Mouse (Mus musculus) spleen, postnatal 4 days (tissue): ENCODE measurements around the gene Fbxl19.
"Not testable (repeated sequence)": the region's sequence is repeated elsewhere in the genome, so short reads cannot be mapped to it uniquely, and the experiment has no call there.

Source experiments
- DNase-seq, 2 experiments: peaks; one replicate each; pipeline ENCODE4 v3.0.0; 2022; ENCODE audit warnings: low spot score in 2 of 2

Gene Fbxl19

DNA sequence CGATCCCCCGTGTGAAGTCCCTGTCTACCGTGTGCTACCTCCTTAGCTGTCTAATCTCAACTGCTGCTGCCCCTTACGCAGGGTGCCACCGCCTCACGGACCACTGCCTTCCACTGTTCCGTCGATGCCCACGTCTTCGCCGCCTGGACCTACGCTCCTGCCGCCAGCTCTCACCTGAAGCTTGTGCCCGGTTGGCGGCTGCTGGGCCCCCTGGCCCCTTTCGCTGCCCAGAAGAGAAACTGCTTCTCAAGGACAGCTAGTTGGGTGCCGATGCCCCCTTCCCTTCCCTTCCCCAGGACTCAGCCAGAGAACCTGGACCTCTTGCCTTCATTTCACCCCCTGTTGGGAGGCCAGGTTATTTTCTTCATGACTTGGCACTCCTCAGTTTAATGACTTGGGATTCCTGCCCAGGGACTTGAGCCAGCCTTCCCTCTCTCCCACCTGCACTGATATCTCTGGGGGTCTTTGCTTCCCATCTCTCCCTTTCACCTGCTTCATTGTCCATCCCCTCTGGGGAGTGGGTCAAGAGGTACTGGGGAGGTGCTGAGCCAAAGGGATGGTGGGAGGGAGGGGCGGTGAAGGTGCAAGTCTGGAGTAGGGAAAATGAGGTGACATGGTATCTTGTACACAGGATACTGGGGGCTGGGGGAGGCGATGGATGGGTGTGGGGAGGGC lies 23.5 kb downstream of the Fbxl19 start:
- peak in 1 of 2 experiments; percentile 70 for DNase-seq

GRCm38 (mm10) chr7:127768346-127768996 lies 24.1 kb downstream of the Fbxl19 start:
- peak; percentile 51 to 74 for DNase-seq

DNA sequence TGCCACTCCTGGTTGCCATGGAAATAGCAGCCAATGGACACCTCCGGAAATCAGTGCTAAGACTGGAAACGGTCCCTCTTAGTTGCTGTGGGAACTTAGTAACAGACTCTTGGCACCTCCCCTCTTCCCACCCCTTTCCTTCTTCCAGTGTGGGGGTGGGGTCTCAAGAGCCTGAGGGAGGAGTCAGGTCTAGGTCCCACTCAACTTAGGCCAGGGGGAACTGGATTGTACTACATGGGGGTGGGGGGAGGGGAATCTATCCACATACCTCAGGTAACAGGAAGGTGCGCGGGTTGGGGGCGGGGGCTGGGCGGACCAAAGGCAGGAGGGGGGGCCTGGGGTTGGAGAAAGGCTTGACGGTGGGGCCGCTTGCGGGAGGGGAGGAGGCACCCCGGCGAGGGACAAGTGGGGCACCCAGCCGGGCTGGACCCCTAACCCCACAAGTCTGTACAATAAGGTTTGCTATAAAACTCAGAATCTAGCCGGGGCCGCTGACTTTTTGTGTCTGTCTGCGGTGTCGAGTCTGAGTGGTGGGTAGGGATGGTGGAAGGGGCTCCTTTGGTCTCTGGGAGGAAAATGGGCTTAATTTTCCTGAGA lies 24.8 kb downstream of the Fbxl19 start:
- peak; percentile 75 to 79 for DNase-seq

DNA sequence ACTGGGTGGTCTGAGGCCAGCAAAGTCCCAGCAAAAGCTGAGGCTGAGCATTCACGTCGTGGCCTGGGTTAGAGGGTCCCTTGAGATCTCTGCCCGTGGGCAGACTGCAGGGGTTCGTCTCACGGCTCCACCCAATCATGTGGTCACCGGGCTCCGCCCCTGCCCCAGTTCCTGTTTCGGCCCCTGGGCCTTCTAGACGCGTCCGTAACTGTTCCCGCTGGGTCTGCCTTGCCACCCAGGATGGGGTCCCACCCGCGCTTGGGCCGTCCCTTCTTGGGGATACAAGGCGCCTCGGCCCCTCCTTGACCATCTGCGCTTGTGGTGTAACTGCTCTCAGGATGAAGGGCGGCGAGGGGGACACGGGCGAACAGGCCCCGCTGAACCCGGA lies 25.3 kb downstream of the Fbxl19 start, which contains the start of gene Orai3:
TSS of gene Orai3 (plus strand) at position 165 of the 388 bp plus-strand sequence.
- peak; percentile 84 to 91 for DNase-seq

GRCm38 (mm10) chr7:127770039-127770905 lies 25.9 kb downstream of the Fbxl19 start:
- no peak for DNase-seq

DNA sequence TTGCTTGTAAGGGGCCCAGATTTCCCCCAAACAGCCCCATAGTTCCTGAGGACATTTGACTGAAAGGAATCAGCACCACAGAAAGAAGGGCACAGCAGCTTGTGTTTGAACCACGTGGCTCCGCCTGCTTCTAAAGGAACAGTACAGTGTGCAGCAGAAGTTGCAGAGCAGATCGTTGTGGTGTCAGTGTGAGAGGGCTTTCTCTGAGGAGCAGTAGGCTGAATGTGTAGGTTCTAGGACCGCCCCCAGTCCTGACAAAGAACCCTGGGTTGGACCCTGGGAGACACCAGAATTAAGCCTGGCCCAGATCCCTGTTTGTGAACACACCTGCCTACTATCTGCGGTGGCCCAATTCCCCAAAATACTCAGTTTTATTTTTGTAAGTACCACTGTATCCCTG lies 26.9 kb downstream of the Fbxl19 start:
- no peak for DNase-seq

DNA sequence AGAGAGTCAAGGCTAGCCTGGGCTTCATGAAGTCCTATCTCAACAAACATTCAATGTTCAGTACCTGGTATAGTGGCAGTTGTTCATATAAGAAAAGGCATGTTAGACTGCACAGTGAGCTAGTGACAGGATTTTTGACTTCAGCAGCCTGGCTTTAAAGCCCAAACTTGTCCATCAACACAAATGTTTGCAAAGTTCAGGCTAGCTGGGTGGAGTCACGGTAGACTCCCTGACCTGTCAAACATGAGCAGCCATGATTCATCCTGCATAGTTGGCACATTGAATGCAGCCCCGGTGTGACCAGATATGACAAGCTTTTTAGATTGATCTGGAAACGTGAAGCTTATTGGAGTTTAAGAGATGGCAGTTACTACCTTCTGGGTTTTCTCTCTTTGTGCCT lies 27.7 kb downstream of the Fbxl19 start:
- no peak for DNase-seq

GRCm38 (mm10) chr7:127772557-127772956 lies 28.2 kb downstream of the Fbxl19 start:
- no peak for DNase-seq

GRCm38 (mm10) chr7:127773664-127774384 lies 29.5 kb downstream of the Fbxl19 start:
- peak; percentile 81 to 90 for DNase-seq

DNA sequence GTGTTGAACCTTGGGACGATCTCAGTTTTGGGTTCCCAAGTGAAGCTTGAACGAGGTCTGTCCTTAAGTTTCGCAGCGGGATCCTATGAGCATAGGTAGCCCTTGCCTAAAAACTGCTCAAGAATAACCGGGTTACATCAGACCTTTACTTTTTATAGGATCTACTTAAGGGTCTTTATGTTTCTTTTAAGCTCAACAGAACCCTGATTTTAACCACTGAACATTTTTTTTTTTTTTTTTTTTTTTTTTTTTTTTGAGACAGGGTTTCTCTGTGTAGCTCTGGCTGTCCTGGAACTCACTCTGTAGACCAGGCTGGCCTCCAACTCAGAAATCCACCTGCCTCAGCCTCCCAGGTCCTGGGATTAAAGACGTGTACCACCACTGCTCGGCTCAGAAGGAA lies 31.5 kb downstream of the Fbxl19 start:
- DNase-seq, result not testable (repeated sequence)

DNA sequence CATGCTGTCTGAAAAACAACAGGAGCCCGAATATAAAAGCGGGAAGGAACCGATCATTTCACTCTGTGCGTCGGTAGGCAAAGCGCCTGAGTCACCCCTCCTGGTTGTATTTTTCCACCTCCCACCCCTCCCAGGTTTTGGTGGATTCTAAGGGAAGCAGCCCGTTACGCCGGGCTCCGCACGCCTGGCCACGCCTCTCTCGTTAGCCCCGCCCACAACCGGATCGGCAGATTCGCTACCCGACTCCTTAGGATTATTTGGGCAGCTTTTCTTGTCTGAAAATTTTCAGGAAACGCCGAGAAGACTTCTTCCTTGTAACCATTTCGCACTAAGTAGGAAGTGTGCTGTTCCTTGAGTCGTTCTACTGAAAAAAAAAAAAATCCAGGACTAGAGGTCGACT lies 32.1 kb downstream of the Fbxl19 start, which contains the start of gene Setd1a:
TSS of gene Setd1a (plus strand) at position 245 of the 400 bp plus-strand sequence.
- DNase-seq, result peak; percentile 88 to 96

DNA sequence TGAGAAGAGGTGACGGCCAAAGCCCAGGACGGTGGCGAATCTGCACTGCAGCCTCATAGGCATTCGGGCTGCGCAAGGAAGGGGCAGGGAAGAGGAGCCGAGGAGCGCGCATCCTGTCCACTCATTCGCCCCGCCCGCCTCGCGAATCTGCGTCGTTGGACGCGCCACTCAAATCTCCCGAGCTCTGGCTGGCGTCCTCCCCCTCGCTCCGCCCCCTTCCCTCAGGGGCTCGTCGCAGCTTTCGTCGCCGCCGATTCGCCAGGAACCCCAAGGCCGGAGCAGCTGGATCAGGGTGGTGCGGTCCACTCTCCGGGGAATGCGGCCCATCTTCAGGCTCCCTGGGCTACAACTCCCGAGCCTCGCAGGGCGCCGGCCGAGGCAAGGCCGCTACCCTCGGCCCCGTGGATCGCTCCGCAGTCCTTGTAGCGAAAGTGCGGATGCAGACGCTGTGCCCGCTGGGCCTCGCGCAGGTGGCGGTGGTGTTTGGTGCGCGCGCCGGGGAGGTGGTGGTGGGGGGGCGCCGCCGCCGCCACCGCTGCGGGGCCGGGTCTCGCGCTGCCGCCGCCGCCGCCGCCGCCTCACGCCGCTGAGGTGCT lies 32.6 kb downstream of the Fbxl19 start:
- peak; percentile 97 to 98 for DNase-seq

DNA sequence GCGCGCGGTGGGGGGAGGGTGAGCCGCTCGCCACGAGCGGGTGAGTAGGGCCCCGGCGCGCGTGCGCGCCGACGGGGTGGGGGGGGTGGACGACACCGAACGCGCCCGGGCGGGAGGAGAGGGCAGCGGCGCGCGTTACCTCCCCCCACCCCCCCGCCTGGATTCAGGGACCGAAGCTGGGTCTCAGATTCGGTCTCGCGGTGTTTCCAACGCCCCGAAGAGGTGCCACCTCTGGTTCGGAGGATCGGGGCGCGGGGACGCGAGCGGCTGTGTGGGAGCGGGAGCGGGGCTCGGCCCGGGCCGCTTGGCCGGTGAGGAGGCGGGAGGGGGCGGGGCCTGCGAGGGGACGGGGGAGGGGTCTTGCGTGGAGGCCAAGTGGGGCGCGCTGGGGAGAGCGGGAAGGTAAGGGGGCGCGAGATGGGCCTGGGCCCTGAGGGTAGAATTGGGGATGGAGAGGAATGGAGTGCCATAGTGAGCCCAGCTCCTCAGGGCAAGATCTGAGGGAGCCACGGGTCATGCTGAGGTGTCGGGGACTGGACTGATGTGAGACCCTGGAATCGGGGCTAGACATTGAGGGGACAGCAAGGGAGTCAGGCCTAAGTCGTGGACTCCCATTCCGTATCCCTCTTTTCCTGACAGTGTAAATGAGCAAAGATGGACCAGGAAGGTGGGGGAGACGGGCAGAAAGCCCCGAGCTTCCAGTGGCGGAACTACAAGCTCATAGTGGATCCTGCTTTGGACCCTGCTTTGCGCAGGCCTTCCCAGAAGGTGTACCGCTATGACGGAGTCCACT lies 33.3 kb downstream of the Fbxl19 start:
- DNase-seq, result peak; percentile 60 to 87

- DNase-seq, result no peak
Observed at GRCm38 (mm10) chr7:127778350-127778749, 34.0 kb downstream of the Fbxl19 start.

GRCm38 (mm10) chr7:127785308-127785707 lies 41.0 kb downstream of the Fbxl19 start, which contains the start of gene Gm49388:
Gm49388 (plus strand) TSS chr7:127785608.
- DNase-seq, result no peak

DNA sequence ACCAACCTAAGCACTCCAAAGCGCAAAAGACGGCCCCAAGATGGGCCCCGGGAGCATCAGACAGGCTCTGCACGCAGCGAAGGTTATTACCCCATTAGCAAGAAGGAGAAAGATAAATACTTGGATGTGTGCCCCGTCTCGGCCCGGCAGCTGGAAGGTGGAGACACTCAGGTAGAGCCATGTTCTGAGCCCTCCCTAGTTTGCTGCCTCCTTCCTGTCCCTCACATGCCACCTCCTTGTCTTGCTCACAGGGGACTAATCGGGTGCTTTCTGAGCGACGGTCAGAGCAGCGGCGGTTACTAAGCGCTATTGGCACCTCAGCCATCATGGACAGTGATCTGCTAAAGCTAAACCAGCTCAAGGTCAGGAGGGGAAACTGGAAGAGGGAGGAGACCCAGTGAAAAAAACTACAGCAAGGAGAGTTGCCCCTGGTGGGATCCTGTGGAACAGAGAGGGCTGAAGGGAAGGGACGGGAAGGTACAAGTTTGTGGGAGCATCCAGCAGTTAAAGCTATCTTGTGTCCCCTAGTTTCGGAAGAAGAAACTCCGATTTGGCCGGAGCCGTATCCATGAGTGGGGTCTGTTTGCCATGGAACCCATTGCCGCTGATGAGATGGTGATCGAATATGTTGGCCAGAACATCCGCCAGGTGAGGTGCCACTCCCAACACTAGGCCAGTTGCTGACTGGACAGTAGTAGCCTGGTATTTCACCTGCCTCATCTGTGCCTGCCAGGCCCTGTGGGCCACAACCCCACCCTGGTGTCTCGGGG lies 52.9 kb downstream of the Fbxl19 start:
- no peak for DNase-seq

DNA sequence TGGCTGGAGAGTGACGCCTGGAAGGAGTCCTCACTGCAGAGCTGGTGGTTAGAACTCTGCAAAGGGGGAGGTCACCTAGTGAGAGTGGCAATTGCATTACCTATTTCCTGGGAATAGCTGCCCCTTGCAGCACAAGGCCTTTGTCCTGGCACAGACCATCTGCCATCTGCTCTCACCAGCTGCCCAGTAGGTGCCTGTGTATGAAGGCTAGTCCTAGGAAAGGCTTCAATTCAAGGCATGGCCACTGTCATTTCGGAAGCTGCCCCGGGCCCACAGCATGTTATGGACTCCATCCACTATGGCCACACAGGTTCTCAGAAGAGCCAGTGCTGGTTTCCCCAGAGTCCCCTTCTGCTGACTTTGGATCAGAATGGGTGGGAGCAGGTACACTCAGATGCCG lies 54.2 kb downstream of the Fbxl19 start:
- DNase-seq, result no peak

GRCm38 (mm10) chr7:127799211-127799610 lies 54.9 kb downstream of the Fbxl19 start:
- no peak for DNase-seq

DNA sequence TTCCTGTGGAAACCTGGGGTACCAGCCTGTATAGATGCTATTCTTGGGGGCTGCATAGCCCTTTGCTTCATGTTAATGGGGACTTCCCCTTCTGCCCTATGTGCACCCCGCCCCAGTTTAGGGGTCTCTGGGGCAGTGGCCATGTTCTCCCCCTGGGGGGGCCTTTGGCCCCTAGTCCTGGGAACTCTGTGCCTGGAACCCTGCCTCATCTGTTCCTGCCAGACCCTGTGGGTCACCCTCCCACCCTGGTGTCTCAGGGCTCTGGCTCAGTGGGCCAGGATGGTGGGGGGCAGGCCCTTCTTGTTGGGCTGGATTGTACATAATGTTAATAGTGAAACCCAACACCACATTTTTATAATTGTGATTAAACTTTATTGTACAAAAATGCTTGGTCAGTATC lies 55.4 kb downstream of the Fbxl19 start:
- no peak for DNase-seq
